Mouse (Mus musculus) thymus, postnatal 4 days (tissue): ENCODE measurements around the gene Nnat.
"Not testable (repeated sequence)": the region's sequence is repeated elsewhere in the genome, so short reads cannot be mapped to it uniquely, and the experiment has no call there.

Experiments used
- DNase-seq: peaks from one replicate; pipeline ENCODE4 v3.0.0; 2021

Nnat gene

GRCm38 (mm10) chr2:157552158-157552886 is 7.6 kb upstream of the Nnat start:
- DNase-seq, result no peak

- DNase-seq, result no peak
These were observed 3.7 kb upstream of the Nnat start for GRCm38 (mm10) chr2:157556074-157556698.

GRCm38 (mm10) chr2:157558051-157558450 is 1.8 kb upstream of the Nnat start:
- no peak for DNase-seq

GRCm38 (mm10) chr2:157558520-157558919 is 1.4 kb upstream of the Nnat start:
- DNase-seq, result no peak

GRCm38 (mm10) chr2:157559440-157559839 is 438 bp upstream of the Nnat start:
- DNase-seq, result no peak

- peak; percentile 17 for DNase-seq
These were observed 424 bp downstream of the Nnat start for GRCm38 (mm10) chr2:157560302-157560701.

GRCm38 (mm10) chr2:157561165-157561836 is 1.4 kb downstream of the Nnat start:
- DNase-seq, result no peak

- DNase-seq, result no peak
These were observed 3.2 kb downstream of the Nnat start for GRCm38 (mm10) chr2:157563031-157563430.

- DNase-seq, result no peak
These were observed 4.8 kb downstream of the Nnat start for GRCm38 (mm10) chr2:157564723-157565122.

- no peak for DNase-seq
These were observed 5.6 kb downstream of the Nnat start for GRCm38 (mm10) chr2:157565446-157565845.

GRCm38 (mm10) chr2:157565898-157566259 is 6.0 kb downstream of the Nnat start:
- DNase-seq, result no peak

GRCm38 (mm10) chr2:157566260-157566952 is 6.5 kb downstream of the Nnat start:
- peak; percentile 87 for DNase-seq

GRCm38 (mm10) chr2:157567235-157567961 is 7.5 kb downstream of the Nnat start:
- DNase-seq, result no peak

- DNase-seq, result no peak
These were observed 9.0 kb downstream of the Nnat start for GRCm38 (mm10) chr2:157568881-157569280.

GRCm38 (mm10) chr2:157569796-157570485 is 10.1 kb downstream of the Nnat start:
- DNase-seq, result no peak

GRCm38 (mm10) chr2:157571224-157571832 is 11.4 kb downstream of the Nnat start, which contains the start of gene Blcap:
Gene Blcap (minus strand): TSS chr2:157571274.
- peak; percentile 58 for DNase-seq

- DNase-seq, result no peak
These were observed 12.9 kb downstream of the Nnat start for GRCm38 (mm10) chr2:157572786-157573185.

- DNase-seq, result not testable (repeated sequence)
These were observed 25.5 kb downstream of the Nnat start for GRCm38 (mm10) chr2:157585351-157585750.

GRCm38 (mm10) chr2:157596876-157597566 is 37.1 kb downstream of the Nnat start:
- no peak for DNase-seq

GRCm38 (mm10) chr2:157601435-157601839 is 41.6 kb downstream of the Nnat start:
- peak; percentile 2 for DNase-seq
